Mouse (Mus musculus) hindbrain, embryonic 10.5 days (tissue): ENCODE results near the gene Pcdh11x. TPM values are rescaled to one million over a fixed set of nuclear protein-coding genes. Genes with fewer than 3 reads are reported as not detected.
"Not testable (repeated sequence)": the region's sequence is repeated elsewhere in the genome, so short reads cannot be mapped to it uniquely, and the experiment has no call there.

Experiments
- DNase-seq: peaks from one replicate; pipeline ENCODE4 v3.0.0-alpha.2; 2017; ENCODE audit warnings: low spot score
- H3K27ac ChIP-seq: fragments of 300-500 bp; sonication (generic); 2 replicates; pipeline ENCODE4 v1.5.1; 2016; ENCODE audit warnings: mild to moderate bottlenecking, moderate library complexity
- H3K27me3 ChIP-seq: fragments of 300-500 bp; sonication (generic); 2 replicates; pipeline ENCODE4 v1.6.1; 2016; ENCODE audit warnings: mild to moderate bottlenecking; ENCODE audit not compliant: poor library complexity, insufficient read depth, severe bottlenecking
- H3K36me3 ChIP-seq: fragments of 300-500 bp; sonication (generic); 2 replicates; pipeline ENCODE4 v1.6.1; 2016; ENCODE audit warnings: mild to moderate bottlenecking, moderate library complexity
- H3K4me1 ChIP-seq: fragments of 300-500 bp; sonication (generic); replicated peaks from 2 replicates; pipeline ENCODE4 v1.6.1; 2016; ENCODE audit warnings: mild to moderate bottlenecking
- H3K4me3 ChIP-seq: fragments of 300-500 bp; sonication (generic); 2 replicates; pipeline ENCODE4 v1.5.1; 2016; ENCODE audit warnings: mild to moderate bottlenecking, moderate library complexity
- H3K9me3 ChIP-seq: fragments of 300-500 bp; sonication (generic); 2 replicates; pipeline ENCODE4 v1.6.1; 2016; ENCODE audit warnings: mild to moderate bottlenecking, moderate library complexity
- WGBS: fragments of 180-500 bp; shearing (Covaris S2); methylation state at CpG from one replicate; pipeline ENCODE4 v1.1.7; 2016; 5-methylcytosine and 5-hydroxymethylcytosine counted together
- polyA plus RNA-seq: library from polyadenylated mRNA; unstranded; fragments of >200 nt; fragmentation: Nextera tagmentation; extraction: Ambion mirVana; gene quantifications from 2 replicates; pipeline ENCODE4 v1.2.1, GENCODE M21; 2016

Pcdh11x gene
- polyA plus RNA-seq, 1 experiment from 2014 or later, result 3.5 TPM

DNA sequence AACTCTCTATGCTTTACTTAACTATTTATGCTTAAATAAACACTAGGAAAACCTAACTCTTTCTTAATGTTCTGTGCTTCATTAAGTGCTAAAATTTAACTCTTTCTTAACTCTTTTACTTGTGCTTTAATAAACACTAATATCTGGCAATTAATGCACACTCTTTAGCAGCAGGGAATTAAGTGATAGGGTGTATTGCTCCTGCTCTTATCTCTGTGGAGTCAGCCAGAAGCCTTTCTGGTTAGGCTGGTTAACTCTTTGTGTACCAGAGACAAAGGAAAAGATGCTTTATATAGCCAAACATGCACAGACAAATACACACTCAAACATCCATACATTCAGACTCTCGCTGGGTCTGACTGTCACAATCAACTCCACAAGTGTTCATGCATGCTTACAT, 309.2 kb downstream of the Pcdh11x start:
- Histone ChIP-seq H3K27me3 (no peaks in the 10 kb centered on the region), H3K4me3 (no peak overlapping the region), H3K27ac (no peak overlapping the region), H3K36me3 (no peaks in the 10 kb centered on the region), H3K4me1 (no peaks in the 10 kb centered on the region), H3K9me3 (no peaks in the 10 kb centered on the region)
- no peak for DNase-seq
- 89% methylated on average over 1 of the region's 1 CpGs for WGBS

DNA sequence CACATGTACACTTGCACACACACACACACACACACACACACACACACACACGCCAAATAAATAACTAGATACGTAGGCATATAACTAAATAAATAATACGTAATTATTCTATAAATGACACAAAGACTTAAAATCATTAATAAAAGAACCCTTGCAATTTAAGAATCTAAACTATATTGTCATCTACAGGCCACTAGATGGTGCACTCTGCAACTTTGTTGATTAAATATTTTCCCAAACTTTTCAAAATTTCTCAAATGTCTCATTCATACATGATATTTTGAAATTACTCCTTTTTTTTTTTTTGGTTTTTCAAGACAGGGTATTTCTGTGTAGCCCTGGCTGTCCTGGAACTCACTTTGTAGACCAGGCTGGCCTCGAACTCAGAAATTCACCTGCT, 328.4 kb downstream of the Pcdh11x start:
- H3K4me1 ChIP-seq, result no peaks in the 10 kb centered on the region
- H3K36me3 ChIP-seq, result no peaks in the 10 kb centered on the region
- no peak overlapping the region for H3K4me3 ChIP-seq
- H3K27ac ChIP-seq, result no peak overlapping the region
- no peaks in the 10 kb centered on the region for H3K9me3 ChIP-seq
- no peak for DNase-seq
- no peaks in the 10 kb centered on the region for H3K27me3 ChIP-seq
- WGBS, result 60% methylated on average over 4 of the region's 4 CpGs

DNA sequence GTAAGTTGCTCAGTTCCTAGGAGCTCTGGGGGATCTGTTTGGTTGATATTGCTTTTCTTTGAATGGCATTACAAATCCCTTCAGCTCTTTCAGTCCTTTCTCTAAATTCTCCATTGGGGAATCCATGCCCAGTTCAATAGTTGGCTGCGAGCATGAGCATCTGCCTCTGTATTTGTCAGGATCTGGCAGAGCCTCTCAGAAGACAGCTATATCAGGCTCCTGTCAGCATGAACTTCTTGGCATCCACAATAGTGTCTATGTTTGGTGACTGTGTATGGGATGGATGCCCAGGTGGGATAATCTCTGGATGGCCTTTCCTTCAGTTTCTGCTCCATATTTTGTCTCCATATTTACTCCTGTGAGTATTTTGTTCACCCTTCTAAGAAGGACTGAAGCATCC, 380.2 kb downstream of the Pcdh11x start:
- DNase-seq, H3K27me3 ChIP-seq, H3K27ac ChIP-seq, H3K4me1 ChIP-seq, H3K36me3 ChIP-seq, H3K4me3 ChIP-seq, H3K9me3 ChIP-seq: not testable (repeated sequence)
- 88% methylated on average over 1 of the region's 1 CpGs for WGBS

DNA sequence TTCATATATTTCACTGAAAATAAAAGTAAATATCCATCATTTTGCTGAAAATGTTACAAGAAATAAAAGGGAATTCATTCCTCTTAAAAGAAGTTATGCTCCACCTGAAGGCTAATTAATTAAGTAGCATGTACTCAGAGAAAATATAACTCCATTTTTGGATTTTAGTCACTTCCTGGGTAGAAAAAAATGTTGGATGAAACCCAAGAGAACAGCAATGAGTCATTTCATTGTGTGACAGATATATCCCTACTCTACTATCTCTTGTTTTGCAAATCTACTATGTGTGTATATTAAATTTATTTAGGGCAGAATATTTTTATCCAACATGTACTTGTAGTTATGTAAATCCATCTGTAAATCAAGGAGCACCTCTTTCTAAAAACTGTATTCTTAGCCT, 444.1 kb downstream of the Pcdh11x start:
- no peak for DNase-seq
- no peak overlapping the region for H3K4me3 ChIP-seq
- no peaks in the 10 kb centered on the region for H3K36me3 ChIP-seq

DNA sequence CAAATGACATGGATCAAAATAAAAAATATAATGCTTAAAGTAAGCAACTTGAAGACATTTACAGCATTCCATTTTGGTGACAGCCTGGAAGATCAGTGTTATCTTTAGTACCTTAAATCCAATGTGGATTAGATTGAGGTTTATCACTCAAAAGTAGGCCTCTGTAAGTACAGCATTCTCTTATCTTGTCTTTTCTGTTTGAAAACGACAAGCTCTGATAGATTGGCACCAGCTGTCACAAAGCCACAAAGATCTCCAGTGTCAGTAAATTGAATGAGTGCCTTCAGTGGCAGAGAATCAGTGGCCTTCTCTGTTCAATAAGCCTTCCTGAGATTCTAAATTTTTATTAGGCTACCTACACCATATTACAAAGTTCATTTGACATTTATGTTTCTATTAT, 445.7 kb downstream of the Pcdh11x start:
- 45% methylated on average over 1 of the region's 1 CpGs for WGBS

More for the DNA sequence above, 444.1 kb downstream of the Pcdh11x start:
- Histone ChIP-seq H3K4me1 (no peaks in the 10 kb centered on the region), H3K27ac (no peak overlapping the region), H3K9me3 (no peaks in the 10 kb centered on the region), H3K27me3 (no peaks in the 10 kb centered on the region)

GRCm38 (mm10) chrX:120944556-120944955, 654.5 kb downstream of the Pcdh11x start:
- WGBS, result 79% methylated on average over 3 of the region's 3 CpGs
- Histone ChIP-seq H3K27ac (no peak overlapping the region), H3K4me3 (no peak overlapping the region), H3K27me3 (no peaks in the 10 kb centered on the region), H3K36me3 (no peaks in the 10 kb centered on the region), H3K9me3 (no peaks in the 10 kb centered on the region), H3K4me1 (no peaks in the 10 kb centered on the region)
- no peak for DNase-seq

More for the DNA sequence above, 445.7 kb downstream of the Pcdh11x start:
- DNase-seq, result no peak
- Histone ChIP-seq H3K9me3 (no peaks in the 10 kb centered on the region), H3K4me3 (no peak overlapping the region), H3K36me3 (no peaks in the 10 kb centered on the region), H3K4me1 (no peaks in the 10 kb centered on the region), H3K27me3 (no peaks in the 10 kb centered on the region), H3K27ac (no peak overlapping the region)

Other genes with a start within 250 kb of the Pcdh11x start
- gene H2afb3, start 22.8 kb downstream of the Pcdh11x start, polyA plus RNA-seq, result not detected in 2 replicates